Mouse (Mus musculus): ENCODE results near the gene Klrg1. TPM values are rescaled to one million over a fixed set of nuclear protein-coding genes. Genes with fewer than 3 reads are reported as not detected.

Gene Klrg1
- polyA plus RNA-seq, 1 experiment from 2014 or later = 0.15 TPM

GRCm38 (mm10) chr6:122291735-122292134 lies 9.1 kb upstream of the Klrg1 start:
- WGBS = 53% methylated on average over 3 of the region's 3 CpGs

GRCm38 (mm10) chr6:122291264-122291663 lies 8.6 kb upstream of the Klrg1 start:
- TF ChIP-seq EP300 (optimal IDR thresholded peaks at IDR 0.05) (no peak), CTCF (IDR thresholded peaks at IDR 0.05; ENCODE audit: low read depth) (no peak)

More at GRCm38 (mm10) chr6:122291735-122292134, 9.1 kb upstream of the Klrg1 start:
- Histone ChIP-seq H3K4me3 (ENCODE audit: low read depth, low read length) (no peak overlapping the region), H3K4me1 (replicated peaks; ENCODE audit: control insufficient read depth, insufficient read depth) (no peaks in the 10 kb centered on the region), H3K4me2 (replicated peaks; ENCODE audit: low read depth) (no peak overlapping the region), H3K36me3 (ENCODE audit: control insufficient read depth, insufficient read depth, low read length) (no peaks in the 10 kb centered on the region), H3K27ac (replicated peaks) (no peak overlapping the region), H3K27me3 (ENCODE audit: control insufficient read depth, insufficient read depth, low read length) (no peaks in the 10 kb centered on the region), H3K9me3 (ENCODE audit: control insufficient read depth, low read length) (no peaks in the 10 kb centered on the region), H3K9ac (ENCODE audit: low read length) (no peak overlapping the region)
- TF ChIP-seq EP300 (optimal IDR thresholded peaks at IDR 0.05) (no peak), CTCF (IDR thresholded peaks at IDR 0.05; ENCODE audit: low read depth) (no peak)
- DNase-seq (ENCODE audit: low spot score) = no peak
- no peak for ATAC-seq (ENCODE audit: low FRiP score, low TSS enrichment)

GRCm38 (mm10) chr6:122290253-122290652 lies 7.6 kb upstream of the Klrg1 start:
- DNase-seq (ENCODE audit: low spot score) = no peak
- no peak for ATAC-seq (ENCODE audit: low FRiP score, low TSS enrichment)
- Histone ChIP-seq H3K4me1 (replicated peaks; ENCODE audit: control insufficient read depth, insufficient read depth) (no peaks in the 10 kb centered on the region), H3K27ac (replicated peaks) (no peak overlapping the region), H3K36me3 (ENCODE audit: control insufficient read depth, insufficient read depth, low read length) (no peaks in the 10 kb centered on the region), H3K4me2 (replicated peaks; ENCODE audit: low read depth) (no peak overlapping the region), H3K27me3 (ENCODE audit: control insufficient read depth, insufficient read depth, low read length) (no peaks in the 10 kb centered on the region), H3K9me3 (ENCODE audit: control insufficient read depth, low read length) (no peaks in the 10 kb centered on the region), H3K9ac (ENCODE audit: low read length) (no peak overlapping the region), H3K4me3 (ENCODE audit: low read depth, low read length) (no peak overlapping the region)
- TF ChIP-seq CTCF (IDR thresholded peaks at IDR 0.05; ENCODE audit: low read depth) (no peak), EP300 (optimal IDR thresholded peaks at IDR 0.05) (no peak)
- 33% methylated on average over 3 of the region's 3 CpGs for WGBS

More at GRCm38 (mm10) chr6:122291264-122291663, 8.6 kb upstream of the Klrg1 start:
- H3K4me2 ChIP-seq (replicated peaks; ENCODE audit: low read depth) = no peak overlapping the region
- WGBS = 77% methylated on average over 2 of the region's 2 CpGs
- H3K27ac ChIP-seq (replicated peaks) = no peak overlapping the region
- no peaks in the 10 kb centered on the region for H3K36me3 ChIP-seq (ENCODE audit: control insufficient read depth, insufficient read depth, low read length)
- H3K9me3 ChIP-seq (ENCODE audit: control insufficient read depth, low read length) = no peaks in the 10 kb centered on the region
- H3K27me3 ChIP-seq (ENCODE audit: control insufficient read depth, insufficient read depth, low read length) = no peaks in the 10 kb centered on the region
- DNase-seq (ENCODE audit: low spot score) (no peak), ATAC-seq (ENCODE audit: low FRiP score, low TSS enrichment) (no peak)
- no peak overlapping the region for H3K9ac ChIP-seq (ENCODE audit: low read length)
- no peaks in the 10 kb centered on the region for H3K4me1 ChIP-seq (replicated peaks; ENCODE audit: control insufficient read depth, insufficient read depth)
- no peak overlapping the region for H3K4me3 ChIP-seq (ENCODE audit: low read depth, low read length)

- Histone ChIP-seq H3K27me3 (ENCODE audit: control insufficient read depth, insufficient read depth, low read length) (no peaks in the 10 kb centered on the region), H3K27ac (replicated peaks) (no peak overlapping the region), H3K36me3 (ENCODE audit: control insufficient read depth, insufficient read depth, low read length) (no peaks in the 10 kb centered on the region), H3K4me1 (replicated peaks; ENCODE audit: control insufficient read depth, insufficient read depth) (no peaks in the 10 kb centered on the region), H3K4me2 (replicated peaks; ENCODE audit: low read depth) (no peak overlapping the region), H3K9ac (ENCODE audit: low read length) (no peak overlapping the region), H3K9me3 (ENCODE audit: control insufficient read depth, low read length) (no peaks in the 10 kb centered on the region), H3K4me3 (ENCODE audit: low read depth, low read length) (no peak overlapping the region)
- WGBS = 50% methylated on average over 1 of the region's 1 CpGs
- DNase-seq (ENCODE audit: low spot score) (no peak), ATAC-seq (ENCODE audit: low FRiP score, low TSS enrichment) (no peak)
- no peak for TF ChIP-seq EP300 (optimal IDR thresholded peaks at IDR 0.05)
- TF ChIP-seq CTCF (IDR thresholded peaks at IDR 0.05; ENCODE audit: low read depth) = no peak
Measured at GRCm38 (mm10) chr6:122289313-122289712, 6.6 kb upstream of the Klrg1 start.

GRCm38 (mm10) chr6:122288263-122288662 lies 5.6 kb upstream of the Klrg1 start:
- Histone ChIP-seq H3K4me3 (ENCODE audit: low read depth, low read length) (no peak overlapping the region), H3K9me3 (ENCODE audit: control insufficient read depth, low read length) (no peaks in the 10 kb centered on the region), H3K27ac (replicated peaks) (no peak overlapping the region), H3K4me2 (replicated peaks; ENCODE audit: low read depth) (no peak overlapping the region), H3K9ac (ENCODE audit: low read length) (no peak overlapping the region), H3K27me3 (ENCODE audit: control insufficient read depth, insufficient read depth, low read length) (no peaks in the 10 kb centered on the region), H3K4me1 (replicated peaks; ENCODE audit: control insufficient read depth, insufficient read depth) (no peaks in the 10 kb centered on the region), H3K36me3 (ENCODE audit: control insufficient read depth, insufficient read depth, low read length) (no peaks in the 10 kb centered on the region)
- DNase-seq (ENCODE audit: low spot score) (no peak), ATAC-seq (ENCODE audit: low FRiP score, low TSS enrichment) (no peak)
- WGBS = 37% methylated on average over 1 of the region's 1 CpGs
- TF ChIP-seq CTCF (IDR thresholded peaks at IDR 0.05; ENCODE audit: low read depth) (peak; percentile 25; the same call in 1 of the 2 replicates), EP300 (optimal IDR thresholded peaks at IDR 0.05) (no peak)

GRCm38 (mm10) chr6:122284823-122285222 lies 2.1 kb upstream of the Klrg1 start:
- H3K4me1 ChIP-seq (replicated peaks; ENCODE audit: control insufficient read depth, insufficient read depth) = no peaks in the 10 kb centered on the region
- no peak overlapping the region for H3K4me3 ChIP-seq (ENCODE audit: low read depth, low read length)
- H3K27ac ChIP-seq (replicated peaks) = no peak overlapping the region
- TF ChIP-seq EP300 (optimal IDR thresholded peaks at IDR 0.05) (no peak), CTCF (IDR thresholded peaks at IDR 0.05; ENCODE audit: low read depth) (no peak)
- DNase-seq (ENCODE audit: low spot score) = no peak
- 44% methylated on average over 1 of the region's 1 CpGs for WGBS
- no peak for ATAC-seq (ENCODE audit: low FRiP score, low TSS enrichment)
- no peaks in the 10 kb centered on the region for H3K36me3 ChIP-seq (ENCODE audit: control insufficient read depth, insufficient read depth, low read length)
- no peak overlapping the region for H3K4me2 ChIP-seq (replicated peaks; ENCODE audit: low read depth)
- H3K27me3 ChIP-seq (ENCODE audit: control insufficient read depth, insufficient read depth, low read length) = no peaks in the 10 kb centered on the region
- H3K9me3 ChIP-seq (ENCODE audit: control insufficient read depth, low read length) = no peaks in the 10 kb centered on the region
- no peak overlapping the region for H3K9ac ChIP-seq (ENCODE audit: low read length)
